Mouse (Mus musculus) stomach, embryonic 16.5 days (tissue): ENCODE measurements around the gene Epha3. TPM values are rescaled to one million over a fixed set of nuclear protein-coding genes. Genes with fewer than 3 reads are reported as not detected.

Experiments
- ATAC-seq: fragments of 200-750 bp; cut with Nextera tagmentation; 2 replicates; pipeline ENCODE4 v1.8.0; 2017; ENCODE audit warnings: moderate number of reproducible peaks, moderate TSS enrichment; ENCODE audit not compliant: insufficient read depth, low FRiP score
- H3K27ac ChIP-seq: fragments of 300-500 bp; sonication (generic); 2 replicates; pipeline ENCODE4 v1.5.1; 2014; ENCODE audit warnings: low read length
- H3K27me3 ChIP-seq: fragments of 300-500 bp; sonication (generic); 2 replicates; pipeline ENCODE4 v1.6.1; 2014; ENCODE audit warnings: low read length, control low read depth, mixed read lengths; ENCODE audit not compliant: control insufficient read depth, insufficient read depth
- H3K36me3 ChIP-seq: fragments of 300-500 bp; sonication (generic); 2 replicates; pipeline ENCODE4 v1.6.1; 2014; ENCODE audit warnings: low read length; ENCODE audit not compliant: control insufficient read depth, insufficient read depth
- H3K4me1 ChIP-seq: fragments of 300-500 bp; sonication (generic); 2 replicates; pipeline ENCODE4 v1.6.1; 2014; ENCODE audit warnings: low read length, control low read depth, mixed read lengths; ENCODE audit not compliant: control insufficient read depth, insufficient read depth
- H3K4me2 ChIP-seq: fragments of 300-500 bp; sonication (generic); 2 replicates; pipeline ENCODE4 v1.6.1; 2014; ENCODE audit warnings: low read depth, low read length, mixed read lengths
- H3K4me3 ChIP-seq: fragments of 300-500 bp; sonication (generic); replicated peaks from 2 replicates; pipeline ENCODE4 v1.5.1; 2014; ENCODE audit warnings: mild to moderate bottlenecking, low read length
- H3K9ac ChIP-seq: fragments of 300-500 bp; sonication (generic); 2 replicates; pipeline ENCODE4 v1.6.1; 2014; ENCODE audit warnings: low read length
- H3K9me3 ChIP-seq: fragments of 300-500 bp; sonication (generic); replicated peaks from 2 replicates; pipeline ENCODE4 v1.6.1; 2016; ENCODE audit warnings: low read length, control low read depth; ENCODE audit not compliant: control insufficient read depth
- WGBS: fragments of 180-500 bp; shearing (Covaris S2); extraction: QIAGEN DNeasy Blood & Tissue Kit; methylation state at CpG from one replicate; pipeline ENCODE4 v1.1.7; 2014; 5-methylcytosine and 5-hydroxymethylcytosine counted together
- polyA plus RNA-seq: library from polyadenylated mRNA; unstranded; fragments of >200 nt; fragmentation: Nextera tagmentation; extraction: Ambion mirVana; gene quantifications from 2 replicates; pipeline ENCODE4 v1.2.1, GENCODE M21; 2015

The Epha3 gene
- polyA plus RNA-seq, 1 experiment from 2014 or later = 16.0 TPM

DNA sequence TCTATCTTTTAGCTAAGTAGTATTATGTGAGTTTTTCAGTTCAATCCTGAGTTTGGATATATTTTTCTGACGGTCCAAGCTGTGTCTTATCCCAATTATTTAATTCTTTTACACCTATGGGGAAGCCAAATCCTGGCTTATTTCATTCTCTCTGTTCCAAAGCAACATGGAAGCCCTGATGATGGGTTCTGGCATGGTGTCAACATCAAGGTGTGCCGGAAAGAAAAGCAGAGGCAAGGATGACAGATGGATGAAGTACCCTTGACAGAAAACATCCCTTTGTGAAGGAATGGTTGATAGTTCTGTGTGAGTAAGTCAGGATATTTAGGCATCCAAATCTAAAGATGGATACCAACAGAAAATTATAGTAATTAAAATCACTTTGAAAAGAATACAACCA is 21.1 kb downstream of the Epha3 start:
- Histone ChIP-seq H3K27me3 (no peaks in the 10 kb centered on the region), H3K36me3 (no peaks in the 10 kb centered on the region), H3K4me2 (no peak overlapping the region), H3K4me1 (no peaks in the 10 kb centered on the region), H3K9me3 (no peaks in the 10 kb centered on the region), H3K4me3 (no peak overlapping the region), H3K9ac (no peak overlapping the region), H3K27ac (no peak overlapping the region)
- ATAC-seq = no peak
- WGBS = 81% methylated on average over 2 of the region's 2 CpGs

DNA sequence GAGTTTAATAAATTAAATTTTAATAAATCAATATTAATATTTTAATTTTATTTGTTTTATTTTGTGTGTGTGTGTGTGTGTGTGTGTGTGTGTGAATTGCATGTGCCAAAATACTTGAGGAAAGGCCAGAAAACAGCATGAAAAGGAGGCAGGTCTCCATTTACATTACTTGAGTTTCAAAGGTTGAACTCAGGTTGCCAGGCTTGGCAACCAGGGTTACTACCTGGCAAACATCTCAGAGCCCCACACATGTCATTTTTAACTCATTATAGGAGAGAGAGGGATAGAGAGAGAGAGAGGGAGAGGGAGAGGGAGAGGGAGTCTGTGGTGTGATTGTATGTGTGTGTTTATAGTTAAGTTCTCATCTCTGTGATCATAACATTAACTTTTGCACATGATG is 26.5 kb downstream of the Epha3 start:
- no peak overlapping the region for H3K4me2 ChIP-seq
- no peaks in the 10 kb centered on the region for H3K36me3 ChIP-seq
- ATAC-seq = no peak
- no peaks in the 10 kb centered on the region for H3K27me3 ChIP-seq
- no peak overlapping the region for H3K9ac ChIP-seq
- H3K4me3 ChIP-seq = no peak overlapping the region
- H3K4me1 ChIP-seq = no peaks in the 10 kb centered on the region
- no peak overlapping the region for H3K27ac ChIP-seq
- H3K9me3 ChIP-seq = no peaks in the 10 kb centered on the region

DNA sequence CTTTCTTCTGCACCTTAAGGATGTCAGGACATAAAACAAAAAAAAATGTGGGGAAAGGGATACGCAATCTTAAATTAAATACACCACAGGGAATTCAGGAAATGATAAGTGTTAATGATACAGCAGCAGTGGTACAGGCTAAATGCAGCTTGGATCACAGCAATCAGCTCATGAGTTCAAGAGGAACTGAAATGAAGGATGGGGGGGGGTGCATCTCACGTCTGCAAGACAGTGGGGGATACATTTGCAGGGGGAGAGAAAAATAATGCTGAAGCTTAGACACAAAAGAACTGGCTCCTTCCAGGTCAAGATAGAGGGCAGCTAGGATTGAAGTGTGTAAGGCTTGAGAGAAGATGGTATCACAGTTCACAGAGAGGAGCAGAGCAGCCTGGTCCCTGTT is 42.8 kb downstream of the Epha3 start:
- 67% methylated on average over 2 of the region's 2 CpGs for WGBS
- Histone ChIP-seq H3K36me3 (no peaks in the 10 kb centered on the region), H3K4me1 (peaks cover 2% of the 10 kb centered on the region; the same call in 1 of the 2 replicates), H3K9me3 (no peaks in the 10 kb centered on the region), H3K27me3 (no peaks in the 10 kb centered on the region), H3K27ac (no peak overlapping the region), H3K9ac (no peak overlapping the region), H3K4me3 (no peak overlapping the region), H3K4me2 (no peak overlapping the region)
- ATAC-seq = no peak

DNA sequence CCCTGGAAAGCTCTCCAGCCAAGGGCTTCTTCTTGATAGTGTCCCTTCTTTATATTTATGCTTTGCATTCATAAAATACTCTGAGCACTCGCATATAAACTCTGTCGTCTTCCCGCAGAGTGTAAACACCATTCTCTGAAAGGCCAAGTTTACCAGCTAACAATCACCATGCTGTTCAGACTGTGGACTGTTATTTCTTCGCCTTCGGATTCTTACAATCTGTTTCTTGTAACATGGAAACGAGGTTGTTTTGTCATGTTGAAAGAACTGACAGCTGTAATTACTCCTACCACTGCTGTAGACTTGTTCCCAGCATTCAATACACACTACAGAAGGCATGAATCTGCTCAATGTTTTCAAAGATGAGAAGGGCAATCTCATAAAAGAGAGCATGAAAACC is 46.4 kb downstream of the Epha3 start:
- Histone ChIP-seq H3K36me3 (no peaks in the 10 kb centered on the region), H3K4me2 (peak overlapping the region; percentile 4; the same call in 1 of the 2 replicates), H3K4me3 (no peak overlapping the region), H3K4me1 (peaks cover 2% of the 10 kb centered on the region; the same call in 1 of the 2 replicates), H3K9ac (no peak overlapping the region), H3K9me3 (no peaks in the 10 kb centered on the region), H3K27me3 (no peaks in the 10 kb centered on the region), H3K27ac (peak overlapping the region; percentile 50; the same call in 1 of the 2 replicates)
- ATAC-seq = 0 out of 2 replicates have a peak, but pooled peaks have one; percentile 21
- WGBS = 39% methylated on average over 6 of the region's 6 CpGs

- no peaks in the 10 kb centered on the region for H3K27me3 ChIP-seq
- H3K27ac ChIP-seq = no peak overlapping the region; the same call in 1 of the 2 replicates
- no peak overlapping the region for H3K9ac ChIP-seq
- no peak overlapping the region for H3K4me3 ChIP-seq
- no peak overlapping the region for H3K4me2 ChIP-seq
- no peaks in the 10 kb centered on the region for H3K9me3 ChIP-seq
- peaks cover 2% of the 10 kb centered on the region; the same call in 1 of the 2 replicates for H3K4me1 ChIP-seq
- H3K36me3 ChIP-seq = no peaks in the 10 kb centered on the region
- WGBS = 26% methylated on average over 1 of the region's 1 CpGs
- no peak for ATAC-seq
Measured at GRCm38 (mm10) chr16:63816672-63817071, 47.3 kb downstream of the Epha3 start.

GRCm38 (mm10) chr16:63809871-63810270 is 54.1 kb downstream of the Epha3 start:
- H3K27me3 ChIP-seq = no peaks in the 10 kb centered on the region
- H3K4me3 ChIP-seq = no peak overlapping the region
- no peak overlapping the region for H3K4me2 ChIP-seq
- H3K9ac ChIP-seq = no peak overlapping the region
- ATAC-seq = no peak
- H3K27ac ChIP-seq = no peak overlapping the region
- no peaks in the 10 kb centered on the region for H3K9me3 ChIP-seq
- no peaks in the 10 kb centered on the region for H3K4me1 ChIP-seq
- no peaks in the 10 kb centered on the region for H3K36me3 ChIP-seq
- WGBS = 56% methylated on average over 5 of the region's 5 CpGs

DNA sequence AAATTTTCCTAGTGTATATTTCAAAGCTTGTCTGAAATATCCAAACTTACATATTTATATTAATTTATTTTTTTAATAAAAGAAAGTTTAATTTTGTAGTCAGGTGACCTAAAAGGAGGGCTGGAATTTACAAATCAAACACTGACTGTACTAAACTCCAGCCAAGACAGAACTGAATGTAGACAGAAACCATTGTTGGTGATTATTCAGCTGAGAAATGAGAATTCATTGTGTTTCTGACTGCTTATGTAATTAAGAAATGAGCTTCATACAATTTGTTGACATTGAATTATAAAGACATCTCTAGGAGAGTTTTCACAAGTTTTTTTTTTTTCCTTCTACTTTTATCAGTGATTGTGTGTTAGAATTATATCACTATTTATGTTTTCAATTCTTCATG is 55.0 kb downstream of the Epha3 start:
- H3K27ac ChIP-seq = no peak overlapping the region
- ATAC-seq = no peak
- no peak overlapping the region for H3K4me2 ChIP-seq
- H3K36me3 ChIP-seq = no peaks in the 10 kb centered on the region
- H3K4me1 ChIP-seq = no peaks in the 10 kb centered on the region
- H3K9me3 ChIP-seq = no peaks in the 10 kb centered on the region
- H3K9ac ChIP-seq = no peak overlapping the region
- no peak overlapping the region for H3K4me3 ChIP-seq
- no peaks in the 10 kb centered on the region for H3K27me3 ChIP-seq

- Histone ChIP-seq H3K4me2 (no peak overlapping the region), H3K27ac (no peak overlapping the region), H3K36me3 (no peaks in the 10 kb centered on the region), H3K9ac (no peak overlapping the region), H3K9me3 (no peaks in the 10 kb centered on the region), H3K4me1 (no peaks in the 10 kb centered on the region), H3K27me3 (no peaks in the 10 kb centered on the region), H3K4me3 (no peak overlapping the region)
- 78% methylated on average over 5 of the region's 5 CpGs for WGBS
- no peak for ATAC-seq
Measured at GRCm38 (mm10) chr16:63806437-63807129, 57.4 kb downstream of the Epha3 start.

DNA sequence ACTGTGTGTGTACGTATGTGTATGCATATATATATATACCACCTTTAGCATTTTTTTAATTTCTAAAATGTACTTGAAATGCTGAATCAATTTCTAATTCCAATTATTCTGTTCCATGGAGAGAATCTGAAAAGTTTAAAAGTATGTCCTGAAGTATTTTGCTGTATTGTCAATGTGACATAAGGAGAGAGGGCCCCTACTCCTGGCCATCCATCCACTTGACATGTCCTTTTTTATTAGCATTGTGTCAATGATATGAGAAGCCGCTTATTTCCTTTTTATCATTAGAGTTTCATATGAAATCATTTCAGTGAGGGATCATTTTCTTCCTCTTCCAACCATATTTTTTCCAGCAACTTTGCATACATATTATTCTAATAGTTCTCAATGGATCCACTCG is 58.0 kb downstream of the Epha3 start:
- Histone ChIP-seq H3K27ac (no peak overlapping the region), H3K4me3 (no peak overlapping the region), H3K27me3 (no peaks in the 10 kb centered on the region), H3K4me2 (no peak overlapping the region), H3K4me1 (no peaks in the 10 kb centered on the region), H3K36me3 (no peaks in the 10 kb centered on the region), H3K9ac (no peak overlapping the region), H3K9me3 (no peaks in the 10 kb centered on the region)
- WGBS = 88% methylated on average over 3 of the region's 3 CpGs
- ATAC-seq = no peak
